Comparison of ENCODE assay signal across 8 mouse cellular contexts in the genomic region with DNA sequence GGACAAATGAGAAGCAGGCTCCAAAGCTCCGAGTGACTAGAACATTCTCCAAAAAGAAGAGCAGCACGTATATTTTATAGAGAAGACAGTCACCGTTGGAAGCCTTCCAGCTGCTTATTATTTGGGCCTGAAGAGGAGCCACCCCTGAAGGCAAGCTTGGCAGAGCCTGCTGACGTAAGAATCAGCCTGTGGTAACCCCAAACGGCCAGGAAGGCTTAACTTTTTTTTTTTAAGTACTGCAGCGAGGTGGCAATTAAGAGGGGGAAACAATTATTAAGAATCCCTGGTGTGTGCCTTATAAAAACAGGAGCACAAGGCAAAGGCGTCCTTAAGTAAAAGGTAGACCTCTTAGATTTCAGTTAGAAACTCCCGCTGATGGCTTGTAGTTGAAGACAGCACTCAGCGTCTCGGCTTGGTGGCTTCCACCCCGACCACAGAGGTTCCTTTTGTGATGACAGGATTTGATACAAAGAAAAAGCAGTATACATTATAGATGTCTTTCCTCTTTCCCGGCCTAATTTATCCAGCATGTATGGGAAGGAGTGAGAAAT. TPM values are rescaled to one million over a fixed set of nuclear protein-coding genes. Genes with fewer than 3 reads are reported as not detected.
DNase-seq lines count a peak whose midpoint lies in the region; ATAC-seq and TF ChIP-seq lines count a peak whose summit lies in the region.

No protein-coding gene starts in this region.

- peak overlapping the region; percentile 82 for H3K4me3 ChIP-seq in embryonic fibroblast, embryonic 13.5 days (ENCODE audit: insufficient read depth, low read length)
- H3K4me3 ChIP-seq in stomach, embryonic 15.5 days (replicated peaks): peak overlapping the region; percentile 78

- H3K9ac ChIP-seq in stomach, embryonic 15.5 days: peak overlapping the region; percentile 63; the same call in 1 of the 2 replicates

- no peak for TF ChIP-seq CTCF in embryonic fibroblast, embryonic 13.5 days (IDR thresholded peaks at IDR 0.05; ENCODE audit: borderline replicate concordance, insufficient read depth, low read length)

- no peak for ATAC-seq in stomach, embryonic 15.5 days (ENCODE audit: insufficient read depth, low FRiP score, low read depth)

- 4% methylated on average over 12 of the region's 12 CpGs for WGBS in stomach, embryonic 15.5 days

- H3K9me3 ChIP-seq in stomach, embryonic 15.5 days: no peaks in the 10 kb centered on the region

- H3K4me1 ChIP-seq in embryonic fibroblast, embryonic 13.5 days (ENCODE audit: control insufficient read depth, insufficient read depth, low read length): peaks cover 7% of the 10 kb centered on the region
- peaks cover 8% of the 10 kb centered on the region; the same call in 1 of the 2 replicates for H3K4me1 ChIP-seq in stomach, embryonic 15.5 days

- peak overlapping the region; percentile 67 for H3K4me2 ChIP-seq in stomach, embryonic 15.5 days

- H3K27me3 ChIP-seq in stomach, embryonic 15.5 days (replicated peaks): no peaks in the 10 kb centered on the region

- DNase-seq in cerebellum, adult 18-20 months: peak; percentile 50 to 58
- DNase-seq in cerebellum, adult 11 months: no peak
- peak; percentile 56 for DNase-seq in MN1 (ENCODE audit: low spot score)
- DNase-seq in induced T-regulatory cell, adult 2 months (ENCODE audit: low read depth): peak; percentile 78
- peak; percentile 37 for DNase-seq in lung, postnatal 14 days
- DNase-seq in left cerebral cortex, adult 11 months (ENCODE audit: low spot score): no peak

- no peaks in the 10 kb centered on the region for H3K36me3 ChIP-seq in stomach, embryonic 15.5 days

- TF ChIP-seq POLR2A in embryonic fibroblast, embryonic 13.5 days (IDR thresholded peaks at IDR 0.05; ENCODE audit: low read depth, low read length): no peak

- H3K27ac ChIP-seq in embryonic fibroblast, embryonic 13.5 days (ENCODE audit: insufficient read depth, low read length): peak overlapping the region; percentile 19; the same call in 1 of the 2 replicates
- H3K27ac ChIP-seq in stomach, embryonic 15.5 days: peak overlapping the region; percentile 83

RNA-seq across cellular contexts. Expression of a gene that starts 1.0 kb away (rescaled TPM):
- 35.5 and 38.2 TPM in 2 replicates for polyA plus RNA-seq in embryonic fibroblast, embryonic 13.5 days (2011; ENCODE audit: insufficient read length, low read depth, missing spikeins)
- 23.9 and 25.0 TPM in 2 replicates for polyA plus RNA-seq in stomach, embryonic 15.5 days (2015; fragmentation: Nextera tagmentation; extraction: Ambion mirVana)

Comparison
In these comparisons a context has a peak if more than half of its experiments do, and no peak if none do; other contexts are left out.
1. DNase-seq: peak in cerebellum, adult 18-20 months (2 of 2), MN1 (single experiment), induced T-regulatory cell, adult 2 months (single experiment) and lung, postnatal 14 days (single experiment); none in cerebellum, adult 11 months (single experiment) and left cerebral cortex, adult 11 months (single experiment).